Mouse (Mus musculus) urinary bladder, postnatal 0 days (tissue): Measurements from ENCODE around the gene 1700003E16Rik. TPM values are rescaled to one million over a fixed set of nuclear protein-coding genes. Genes with fewer than 3 reads are reported as not detected.

Experiments
- polyA plus RNA-seq: library from polyadenylated mRNA; unstranded; fragments of >200 nt; fragmentation: Nextera tagmentation; extraction: Ambion mirVana; gene quantifications from 2 replicates; pipeline ENCODE4 v1.2.1, GENCODE M21; 2015

The 1700003E16Rik gene
- 0.51 and 0.66 TPM in 2 replicates for polyA plus RNA-seq

GRCm38 (mm10) chr6:83156259-83156684 is at the start of gene 1700003E16Rik, which contains the start of gene Wdr54:
Gene 1700003E16Rik (plus strand): TSS chr6:83156404.
Gene Wdr54 (minus strand): TSS chr6:83156397.

GRCm38 (mm10) chr6:83108762-83109668 is 47.2 kb upstream of the 1700003E16Rik start, which contains the start of gene Mrpl53:
Gene Mrpl53 (plus strand): TSS chr6:83109040.

GRCm38 (mm10) chr6:83115011-83115671 is 41.1 kb upstream of the 1700003E16Rik start, which contains the start of gene Mogs:
Gene Mogs (plus strand): TSS chr6:83115496.

GRCm38 (mm10) chr6:83120930-83121862 is 35.0 kb upstream of the 1700003E16Rik start, which contains the start of gene Wbp1:
Gene Wbp1 (minus strand): TSS chr6:83121559.

GRCm38 (mm10) chr6:83125331-83125730 is 30.9 kb upstream of the 1700003E16Rik start, which contains the start of gene Ino80b:
Gene Ino80b (minus strand): TSS chr6:83125431.

GRCm38 (mm10) chr6:83134951-83135513 is 21.2 kb upstream of the 1700003E16Rik start, which contains the start of gene Rtkn:
Gene Rtkn (plus strand): TSS chr6:83135463.

GRCm38 (mm10) chr6:83165607-83166242 is 9.5 kb downstream of the 1700003E16Rik start, which contains the start of gene Dctn1:
Gene Dctn1 (plus strand): TSS chr6:83165920.

Other genes with a start within 250 kb of the 1700003E16Rik start
- gene Sema4f, start 216.6 kb upstream of the 1700003E16Rik start, polyA plus RNA-seq, result 0.08 and 0.22 TPM in 2 replicates
- 0.23 and 0.34 TPM in 2 replicates for gene M1ap, start 209.5 kb upstream of the 1700003E16Rik start, polyA plus RNA-seq
- gene Dok1, start 122.9 kb upstream of the 1700003E16Rik start, polyA plus RNA-seq, result 20.9 TPM in 2 replicates
- gene Loxl3, start 122.2 kb upstream of the 1700003E16Rik start, polyA plus RNA-seq, result 9.6 and 9.8 TPM in 2 replicates
- gene Aup1, start 101.9 kb upstream of the 1700003E16Rik start, polyA plus RNA-seq, result 130 and 134 TPM in 2 replicates
- gene Htra2, start 101.1 kb upstream of the 1700003E16Rik start, polyA plus RNA-seq, result 66.1 and 69.7 TPM in 2 replicates
- gene Dqx1, start 98.6 kb upstream of the 1700003E16Rik start, polyA plus RNA-seq, result 3.3 and 4.1 TPM in 2 replicates
- gene Tlx2, start 86.1 kb upstream of the 1700003E16Rik start, polyA plus RNA-seq, result 0.46 and 0.62 TPM in 2 replicates
- gene Pcgf1, start 78.5 kb upstream of the 1700003E16Rik start, polyA plus RNA-seq, result 9.2 and 12.1 TPM in 2 replicates
- 0.21 TPM in 1 of 2 replicates, not detected in the other for gene Lbx2, start 70.0 kb upstream of the 1700003E16Rik start, polyA plus RNA-seq
- gene Ccdc142, start 54.8 kb upstream of the 1700003E16Rik start, polyA plus RNA-seq, result 0.71 and 0.80 TPM in 2 replicates
- 0.82 and 1.1 TPM in 2 replicates for gene Gm42688, start 54.8 kb upstream of the 1700003E16Rik start, polyA plus RNA-seq
- 127 TPM in 2 replicates for gene Mrpl53, start 47.4 kb upstream of the 1700003E16Rik start, polyA plus RNA-seq
- gene Mogs, start 40.9 kb upstream of the 1700003E16Rik start, polyA plus RNA-seq, result 18.7 and 21.6 TPM in 2 replicates
- 48.6 and 53.4 TPM in 2 replicates for gene Wbp1, start 34.8 kb upstream of the 1700003E16Rik start, polyA plus RNA-seq
- 7.6 and 8.2 TPM in 2 replicates for gene Ino80b, start 31.0 kb upstream of the 1700003E16Rik start, polyA plus RNA-seq
- gene Rtkn, start 20.9 kb upstream of the 1700003E16Rik start, polyA plus RNA-seq, result 7.2 and 9.3 TPM in 2 replicates
- 1.6 and 1.8 TPM in 2 replicates for gene Wdr54, start within 50 bp of the 1700003E16Rik start, polyA plus RNA-seq
- 62.5 and 72.3 TPM in 2 replicates for gene Dctn1, start 9.5 kb downstream of the 1700003E16Rik start, polyA plus RNA-seq
- gene Slc4a5, start 63.4 kb downstream of the 1700003E16Rik start, polyA plus RNA-seq, result 0.17 TPM in 1 of 2 replicates, not detected in the other
- gene Mthfd2, start 169.5 kb downstream of the 1700003E16Rik start, polyA plus RNA-seq, result 26.2 and 28.9 TPM in 2 replicates
- 36.6 and 42.2 TPM in 2 replicates for gene Mob1a, start 169.6 kb downstream of the 1700003E16Rik start, polyA plus RNA-seq
- 134 and 157 TPM in 2 replicates for gene Bola3, start 192.7 kb downstream of the 1700003E16Rik start, polyA plus RNA-seq